Mouse (Mus musculus): Measurements from ENCODE around the gene Prkag1. TPM values are rescaled to one million over a fixed set of nuclear protein-coding genes. Genes with fewer than 3 reads are reported as not detected.
"Not testable (repeated sequence)": the region's sequence is repeated elsewhere in the genome, so short reads cannot be mapped to it uniquely, and the experiment has no call there.

The Prkag1 gene
- total RNA-seq, 2 experiments from 2014 or later: 42.8 to 42.9 TPM

DNA sequence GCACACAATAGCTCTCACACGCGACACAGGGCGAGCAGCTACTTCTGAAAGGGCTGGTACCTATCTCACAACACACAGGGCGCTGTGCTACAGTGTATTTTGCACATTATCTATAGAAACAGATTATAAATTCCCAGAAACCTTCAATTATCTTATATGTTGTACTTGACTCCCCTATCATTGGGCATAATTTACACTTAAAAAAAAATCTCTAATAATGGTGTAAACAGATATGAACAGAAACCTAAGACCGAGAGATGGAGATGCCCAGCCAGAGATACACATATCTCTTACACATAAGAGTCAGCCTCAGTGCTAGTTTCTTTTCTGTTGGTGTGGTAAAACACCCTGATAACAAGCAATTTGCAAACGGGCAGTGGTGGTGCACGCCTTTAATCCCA is 3.7 kb downstream of the Prkag1 start:
- no peak for DNase-seq (ENCODE audit: low spot score in 2 of 2)

- DNase-seq (ENCODE audit: low spot score in 2 of 2): no peak
These were observed 7.9 kb downstream of the Prkag1 start for GRCm38 (mm10) chr15:98823434-98823833.

DNA sequence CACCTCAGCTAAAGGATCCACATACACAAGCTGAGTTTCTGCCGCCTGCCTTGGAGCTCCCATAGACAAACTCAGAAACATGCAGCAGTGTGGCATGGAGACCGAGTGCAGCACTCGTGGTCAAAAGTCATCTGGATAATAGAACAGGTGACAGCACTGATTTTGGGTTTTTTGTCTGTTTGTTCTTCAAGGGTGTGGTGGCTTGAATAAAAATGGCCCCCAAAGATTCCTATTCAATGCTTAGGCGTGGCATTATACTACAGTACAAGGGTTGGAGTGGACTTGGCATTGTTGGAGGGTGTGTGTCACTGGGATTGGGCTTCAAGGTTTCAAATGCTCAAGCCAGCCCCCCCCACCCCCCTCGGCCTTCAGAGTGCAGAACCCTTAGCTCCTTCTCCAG is 9.2 kb downstream of the Prkag1 start:
- DNase-seq (ENCODE audit: low spot score in 2 of 2): no peak

DNA sequence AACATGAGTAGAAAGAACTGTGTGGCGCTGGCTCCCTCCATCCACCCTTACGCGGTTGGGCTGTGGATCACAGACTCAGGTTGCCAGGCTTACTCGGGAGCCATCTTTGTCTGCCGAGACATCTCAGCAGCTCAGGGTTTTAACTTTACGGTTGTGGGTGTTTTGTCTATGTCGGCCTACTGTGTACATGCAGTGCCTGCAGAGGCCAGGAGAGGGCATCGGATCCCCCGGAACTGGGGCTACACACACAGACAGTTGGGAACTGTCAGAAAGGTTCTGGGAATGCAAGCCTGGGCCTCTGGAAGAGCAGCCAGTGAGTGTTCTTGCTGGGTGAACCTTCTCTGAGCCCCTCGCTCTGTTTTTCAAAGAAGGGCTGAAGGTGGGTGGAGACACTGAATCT is 9.9 kb downstream of the Prkag1 start:
- no peak for DNase-seq (ENCODE audit: low spot score in 2 of 2)

DNA sequence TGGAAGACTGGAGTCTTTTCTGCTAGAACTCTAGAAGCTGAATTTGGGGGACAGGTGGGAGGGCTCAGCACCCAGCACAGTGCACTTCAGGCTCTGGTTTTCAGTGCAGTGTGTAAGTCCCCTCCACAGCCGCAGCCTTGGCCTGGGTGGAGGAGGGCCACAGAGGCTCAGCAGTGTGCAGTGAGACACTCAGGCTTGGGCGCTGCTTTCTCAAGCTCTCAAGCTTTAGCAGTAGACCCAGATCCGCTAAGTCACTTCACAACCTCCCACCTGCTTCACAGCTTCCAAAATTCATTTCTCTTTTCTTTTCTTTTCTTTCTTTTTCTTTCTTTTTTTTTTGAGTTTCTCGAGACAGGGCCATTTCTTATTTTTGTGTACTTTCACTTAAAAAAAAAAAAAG is 10.4 kb downstream of the Prkag1 start:
- DNase-seq (ENCODE audit: low spot score in 2 of 2): no peak

- no peak for DNase-seq (ENCODE audit: low spot score in 2 of 2)
These were observed 13.2 kb downstream of the Prkag1 start for GRCm38 (mm10) chr15:98818171-98818570.

DNA sequence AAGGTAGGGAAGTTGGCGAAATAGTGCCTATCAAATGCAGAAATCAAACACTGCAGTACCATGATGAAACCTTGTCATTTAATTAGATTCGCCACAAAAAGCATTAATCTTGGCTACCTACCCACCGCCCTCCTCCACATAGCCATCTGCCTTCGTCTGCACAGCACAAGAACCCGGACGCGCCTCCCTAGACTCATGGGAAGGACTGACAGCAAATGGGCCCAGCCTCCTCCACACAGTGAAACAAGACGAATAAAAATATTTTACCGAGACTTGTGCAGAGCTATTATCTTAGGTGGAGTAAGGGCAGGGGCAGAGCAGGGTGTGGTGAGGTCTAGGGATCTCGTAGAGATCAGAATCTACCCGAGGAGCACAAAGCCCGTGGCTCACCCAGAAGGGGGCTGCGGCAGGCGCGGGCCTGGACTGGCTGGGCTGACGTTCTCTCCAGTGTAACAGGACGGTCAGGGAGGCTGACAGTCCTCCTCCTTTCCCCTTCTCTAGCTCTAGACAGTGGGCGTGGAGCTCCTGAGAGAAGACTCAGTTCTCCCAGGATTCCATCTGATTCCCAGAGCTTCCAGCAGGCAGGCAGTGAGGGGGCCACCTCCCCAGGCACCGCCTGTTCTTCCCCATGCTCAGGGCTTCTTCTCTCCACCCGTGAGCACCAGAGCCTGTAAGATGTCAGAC is 18.4 kb downstream of the Prkag1 start:
- DNase-seq (ENCODE audit: low spot score in 2 of 2): no peak

DNA sequence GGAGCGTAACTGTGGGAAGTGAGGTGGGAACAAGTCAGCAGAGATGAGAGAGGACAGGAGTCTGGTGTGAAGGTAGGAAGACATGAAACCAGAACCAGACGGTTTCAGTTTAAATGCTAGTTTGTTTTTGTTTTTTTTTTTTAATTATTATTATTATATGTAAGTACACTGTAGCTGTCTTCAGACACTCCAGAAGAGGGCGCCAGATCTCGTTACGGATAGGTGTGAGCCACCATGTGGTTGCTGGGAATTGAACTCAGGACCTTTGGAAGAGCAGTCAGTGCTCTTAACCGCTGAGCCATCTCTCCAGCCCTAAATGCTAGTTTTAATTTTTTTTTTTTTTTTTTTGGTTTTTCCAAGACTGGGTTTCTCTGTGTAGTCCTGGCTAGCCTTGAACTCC is 21.1 kb downstream of the Prkag1 start:
- DNase-seq (ENCODE audit: low spot score in 2 of 2): not testable (repeated sequence)

- DNase-seq (ENCODE audit: low spot score in 2 of 2): no peak
These were observed 21.9 kb downstream of the Prkag1 start, which contains the start of gene Ddn for GRCm38 (mm10) chr15:98809390-98809789. Gene Ddn (minus strand): TSS chr15:98809490.

DNA sequence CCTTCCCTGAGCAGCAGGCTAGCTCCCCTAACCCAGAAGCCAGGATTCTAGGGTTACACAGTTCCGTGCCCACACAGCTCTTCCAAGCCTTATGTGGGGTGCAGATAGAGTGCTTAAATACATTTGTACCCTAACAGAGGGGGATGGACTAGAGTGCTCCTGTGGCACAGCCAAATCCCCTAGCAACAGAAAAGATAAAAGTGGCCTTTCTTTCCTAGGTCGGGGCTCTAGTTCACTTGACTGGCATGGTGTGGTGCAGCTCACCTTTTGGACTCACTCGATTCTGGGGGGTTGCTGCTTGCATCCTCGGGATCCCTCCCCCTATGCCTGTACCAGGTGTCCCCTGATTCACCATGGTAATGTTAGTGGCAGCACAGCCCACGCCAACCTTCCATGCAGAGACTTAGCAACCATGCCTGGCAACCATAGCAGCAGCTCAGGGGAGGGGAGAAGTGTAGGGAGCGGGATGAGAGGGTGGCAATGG is 22.6 kb downstream of the Prkag1 start:
- DNase-seq (ENCODE audit: low spot score in 2 of 2): no peak

DNA sequence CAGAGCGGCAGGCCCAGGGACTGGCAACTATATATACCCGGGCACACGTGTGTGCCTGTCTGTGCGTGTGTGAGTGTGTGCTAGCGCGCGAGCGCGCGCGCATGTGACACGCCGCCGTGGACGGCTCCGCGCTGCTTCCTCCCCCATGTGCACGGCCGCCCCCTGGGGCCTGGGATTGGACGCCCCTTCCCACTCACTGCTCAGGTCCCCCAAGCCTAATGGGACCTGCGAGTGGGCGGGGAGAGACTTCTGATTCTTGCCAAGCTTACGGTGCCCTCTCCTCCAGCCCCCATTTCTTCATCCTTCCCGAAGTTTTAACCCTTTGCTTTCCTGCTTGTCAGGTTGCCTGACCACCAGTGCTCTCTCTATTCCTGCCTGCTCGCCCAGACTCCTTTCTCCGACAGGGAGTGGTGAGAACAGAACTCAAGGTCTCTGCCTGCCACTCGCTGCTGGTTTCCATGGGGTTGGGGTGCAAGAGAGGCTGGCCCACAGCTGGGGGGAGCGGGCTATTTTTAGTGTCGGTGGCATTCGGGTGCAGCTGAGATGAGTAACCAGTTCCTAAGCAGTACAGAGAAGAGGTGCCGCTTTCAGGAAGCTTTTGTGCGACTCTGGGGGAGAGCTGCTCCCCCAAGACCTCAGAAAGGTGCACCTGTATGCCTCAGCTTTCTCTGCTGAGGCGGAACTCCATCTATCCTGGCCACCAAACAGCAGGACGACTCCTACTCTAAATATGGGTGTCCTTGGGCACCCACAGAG is 23.2 kb downstream of the Prkag1 start:
- DNase-seq (ENCODE audit: low spot score in 2 of 2): no peak

DNA sequence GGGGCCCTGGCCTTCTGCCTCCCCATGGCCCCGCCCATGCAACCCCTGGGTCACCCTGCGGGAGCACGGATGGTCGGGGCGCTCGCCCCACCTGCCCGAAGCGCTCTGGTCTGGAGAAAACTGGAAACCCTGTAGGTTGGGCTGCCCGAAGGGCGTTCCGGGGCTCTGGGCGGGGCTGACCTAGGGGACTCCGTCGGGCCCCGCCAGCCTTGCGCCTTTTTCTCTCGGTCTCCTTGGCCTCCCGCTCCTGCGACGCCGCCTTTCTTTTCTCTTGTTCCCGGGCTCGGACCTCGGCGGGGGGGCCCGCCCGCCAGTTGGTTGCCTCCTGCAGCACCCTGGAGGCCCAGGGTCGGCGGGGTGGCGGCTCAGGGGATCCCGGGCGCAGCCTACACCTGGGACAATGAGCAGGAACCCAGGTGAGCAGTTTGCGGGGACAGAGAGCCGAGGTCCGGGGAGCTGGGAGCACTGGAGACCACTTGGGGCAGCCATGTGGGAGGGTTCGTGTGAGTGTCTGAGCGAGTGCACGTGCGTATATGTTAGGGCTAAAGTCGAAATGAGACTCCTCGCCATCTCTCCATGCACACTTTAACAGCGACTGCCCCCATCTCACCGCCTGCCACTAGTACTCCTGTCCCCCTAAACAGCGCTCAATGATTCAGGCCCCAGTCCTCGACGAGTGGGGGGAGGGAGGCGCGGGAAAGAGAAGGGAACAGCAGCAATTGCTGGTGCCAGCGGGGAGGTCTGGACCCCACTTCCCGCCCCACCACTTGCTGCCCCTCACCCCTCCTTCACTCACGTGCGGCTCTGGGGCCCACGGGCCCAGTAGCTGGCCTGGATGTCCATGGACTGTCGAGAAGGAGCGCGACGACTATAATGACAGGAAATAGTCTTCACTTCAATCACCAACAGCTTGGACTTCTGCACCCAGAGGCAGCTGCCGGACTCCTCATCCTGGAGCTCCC is 24.2 kb downstream of the Prkag1 start:
- peak in 1 of 2 experiments; percentile 34 for DNase-seq (ENCODE audit: low spot score in 2 of 2)

DNA sequence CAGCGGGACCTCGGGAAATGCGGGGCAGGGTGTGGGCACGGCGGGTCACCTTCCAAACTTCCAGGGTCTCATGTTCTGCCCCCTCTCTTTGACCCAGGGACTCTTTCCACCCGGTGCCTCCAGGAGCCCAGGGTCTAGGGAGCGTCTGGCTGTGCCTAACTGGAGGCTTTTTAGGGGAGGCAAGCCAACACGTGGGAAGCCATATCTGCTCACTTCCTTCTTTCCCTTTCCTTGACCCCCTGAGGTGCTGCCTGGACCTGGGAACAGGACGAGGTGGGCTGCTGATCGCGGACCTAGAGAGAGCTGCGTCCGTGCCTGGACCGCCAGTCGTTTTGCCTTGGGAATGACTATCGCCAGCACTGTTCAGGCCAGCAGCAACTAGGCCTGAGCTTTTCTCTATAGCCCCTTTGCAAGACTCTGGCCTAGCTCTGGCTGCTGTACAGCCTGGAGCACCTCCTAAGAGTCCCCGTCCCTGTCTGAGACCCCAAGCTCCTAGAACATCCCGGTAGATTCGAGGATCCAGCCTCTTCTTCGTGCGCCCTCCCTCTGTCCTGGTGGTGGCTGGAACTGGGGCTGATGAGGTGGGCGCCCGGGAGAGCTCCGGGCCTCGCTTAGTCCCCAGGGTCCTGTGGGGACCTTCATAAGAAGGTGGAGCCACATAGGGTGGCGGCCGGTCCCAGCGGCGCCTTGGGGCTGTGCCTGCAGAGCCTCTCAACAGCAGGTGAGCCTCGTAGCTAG is 25.1 kb downstream of the Prkag1 start:
- DNase-seq (ENCODE audit: low spot score in 2 of 2): no peak

DNA sequence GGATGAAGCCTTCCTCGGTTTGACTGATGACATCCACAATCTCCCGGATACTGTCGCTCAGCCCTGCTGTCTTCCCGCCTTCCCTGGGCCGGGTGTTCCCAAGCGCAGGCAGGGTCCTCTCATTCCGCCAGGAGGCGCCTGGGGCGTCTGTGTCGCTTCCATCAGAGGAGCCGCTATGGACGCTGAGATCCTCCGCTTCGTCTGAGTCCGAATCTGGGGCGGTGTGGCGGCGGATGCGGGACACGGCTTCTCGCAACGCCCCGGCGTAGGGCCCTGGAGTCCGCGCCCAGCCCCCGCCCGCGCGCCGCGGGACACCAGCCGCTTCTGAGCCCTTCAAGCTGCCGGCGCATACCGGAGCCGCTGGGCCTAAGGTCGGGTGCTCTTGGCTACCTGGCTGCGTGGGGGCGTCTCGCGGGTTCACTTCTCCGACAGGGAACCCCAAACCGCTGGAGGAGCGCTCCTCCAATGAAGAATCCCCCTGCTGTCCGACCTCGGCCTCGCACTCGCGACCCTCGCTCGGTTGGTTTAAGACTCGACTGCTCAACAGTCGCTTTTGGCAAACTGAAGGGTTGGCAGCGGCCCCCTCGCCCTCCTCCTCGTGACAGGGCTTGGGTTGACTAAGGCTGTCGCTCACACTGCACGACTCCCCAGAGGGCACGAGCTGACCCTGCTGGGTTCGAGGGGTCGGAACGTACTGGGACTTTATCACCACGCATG is 25.8 kb downstream of the Prkag1 start:
- DNase-seq (ENCODE audit: low spot score in 2 of 2): peak; percentile 55 to 73

- peak; percentile 76 to 79 for DNase-seq (ENCODE audit: low spot score in 2 of 2)
These were observed 27.3 kb downstream of the Prkag1 start for GRCm38 (mm10) chr15:98804054-98804453.

DNA sequence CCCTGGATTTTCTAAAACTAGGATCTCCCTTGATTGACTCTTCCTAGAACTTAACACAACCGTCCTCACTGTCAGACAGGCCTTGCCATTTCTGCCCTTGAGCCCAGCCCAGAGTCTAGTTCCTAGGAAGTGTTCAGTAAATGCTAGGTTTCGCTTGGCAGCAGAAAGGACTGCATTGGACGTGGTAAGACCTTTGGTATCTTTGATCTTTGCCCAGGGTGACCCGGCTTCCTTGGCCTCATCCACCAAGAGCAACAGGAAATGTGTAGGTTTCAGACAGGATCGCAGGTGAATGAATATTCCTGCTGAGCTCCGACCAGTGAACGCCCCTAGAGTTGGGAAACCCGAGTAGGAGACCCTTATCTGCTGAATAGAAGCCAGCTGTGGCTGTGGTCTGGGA is 28.4 kb downstream of the Prkag1 start:
- no peak for DNase-seq (ENCODE audit: low spot score in 2 of 2)

DNA sequence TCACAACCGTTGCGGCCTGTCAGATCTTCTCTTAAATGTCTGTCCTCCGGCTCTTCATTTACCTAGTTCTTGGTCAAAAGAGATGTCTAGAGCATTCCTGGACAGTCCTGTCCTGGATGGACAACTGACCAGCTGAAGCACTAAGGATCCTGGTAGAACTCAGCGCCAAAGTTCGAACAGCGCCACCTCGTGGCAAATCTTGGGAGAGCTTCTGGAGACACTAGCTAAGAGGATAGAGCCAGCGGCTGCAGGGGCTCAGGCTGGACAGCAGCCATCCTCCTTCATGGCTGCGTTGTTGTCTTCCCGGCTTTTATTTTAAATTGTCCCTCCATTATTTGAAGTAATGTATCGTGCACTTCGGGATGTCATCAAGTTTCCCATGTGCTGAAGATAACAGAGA is 31.9 kb downstream of the Prkag1 start:
- peak; percentile 73 to 84 for DNase-seq (ENCODE audit: low spot score in 2 of 2)

DNA sequence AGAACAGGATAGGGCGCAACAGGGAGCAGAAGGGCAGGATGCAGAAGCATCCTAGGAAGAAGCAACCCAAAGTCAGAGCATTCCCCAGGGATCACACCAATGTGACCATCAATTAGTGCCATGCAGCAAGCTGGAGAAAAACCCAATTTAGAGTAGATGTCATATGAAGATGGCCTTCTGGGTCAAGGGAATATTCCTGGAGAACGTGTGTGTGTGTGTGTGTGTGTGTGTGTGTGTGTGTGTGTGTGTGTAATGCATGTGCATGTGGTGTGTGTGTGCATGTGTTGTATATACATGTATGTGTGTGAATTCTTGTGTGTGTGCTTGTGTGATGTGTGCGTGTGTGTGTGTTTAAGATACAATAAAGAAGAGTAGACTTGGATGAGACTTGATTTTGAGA is 32.4 kb downstream of the Prkag1 start:
- DNase-seq (ENCODE audit: low spot score in 2 of 2): no peak

GRCm38 (mm10) chr15:98797835-98798492 is 33.4 kb downstream of the Prkag1 start:
- DNase-seq (ENCODE audit: low spot score in 2 of 2): no peak

Measured in gastrocnemius, postnatal 4 days (tissue).